Mouse (Mus musculus) heart, embryonic 14.5 days (tissue): ENCODE measurements around the gene Prickle3. TPM values are rescaled to one million over a fixed set of nuclear protein-coding genes. Genes with fewer than 3 reads are reported as not detected.
A peak's percentile ranks its signal among the peaks of the same experiment; 100 is the strongest.

Experiments used
- ATAC-seq: fragments of 200-750 bp; cut with Nextera tagmentation; 2 replicates; pipeline ENCODE4 v1.8.0; 2017; ENCODE audit warnings: low read depth, moderate TSS enrichment; ENCODE audit not compliant: insufficient number of reproducible peaks, insufficient read depth, low FRiP score
- H3K27ac ChIP-seq, 2 experiments: fragments of 200-500 bp in 1 of 2; fragments of 300-500 bp in 1 of 2; sonication (generic) in 1 of 2; replicated peaks in 1 of 2; 2 replicates each; pipeline ENCODE4 v1.5.1; 2012 to 2014; ENCODE audit warnings: low read depth in 2 of 2, low read length in 2 of 2, control low read depth in 1 of 2, mild to moderate bottlenecking in 1 of 2, mixed read lengths in 1 of 2; ENCODE audit not compliant: control insufficient read depth in 1 of 2, insufficient read depth in 1 of 2
- H3K27me3 ChIP-seq: fragments of 300-500 bp; sonication (generic); 2 replicates; pipeline ENCODE4 v1.6.1; 2014; ENCODE audit warnings: mild to moderate bottlenecking, low read length, control low read depth; ENCODE audit not compliant: control insufficient read depth, insufficient read depth
- H3K36me3 ChIP-seq: fragments of 300-500 bp; sonication (generic); 2 replicates; pipeline ENCODE4 v1.6.1; 2014; ENCODE audit warnings: mild to moderate bottlenecking, control low read depth, low read length, mixed read lengths; ENCODE audit not compliant: control insufficient read depth, insufficient read depth
- H3K4me1 ChIP-seq, 2 experiments: fragments of 200-500 bp in 1 of 2; fragments of 300-500 bp in 1 of 2; sonication (generic) in 1 of 2; 2 replicates each; pipeline ENCODE4 v1.6.1; 2012 to 2014; ENCODE audit warnings: low read length in 2 of 2, control low read depth in 1 of 2, mixed read lengths in 1 of 2; ENCODE audit not compliant: control insufficient read depth in 2 of 2, insufficient read depth in 2 of 2
- H3K4me2 ChIP-seq: fragments of 300-500 bp; sonication (generic); 2 replicates; pipeline ENCODE4 v1.6.1; 2014; ENCODE audit warnings: mild to moderate bottlenecking, low read length
- H3K4me3 ChIP-seq, 2 experiments: fragments of 200-500 bp in 1 of 2; fragments of 300-500 bp in 1 of 2; sonication (generic) in 1 of 2; 2 replicates each; pipeline ENCODE4 v1.5.1; 2012 to 2014; ENCODE audit warnings: low read length in 2 of 2, mild to moderate bottlenecking in 2 of 2, control low read depth in 1 of 2, low read depth in 1 of 2, moderate library complexity in 1 of 2; ENCODE audit not compliant: control insufficient read depth in 1 of 2, insufficient read depth in 1 of 2
- H3K9ac ChIP-seq: fragments of 300-500 bp; sonication (generic); 2 replicates; pipeline ENCODE4 v1.6.1; 2014; ENCODE audit warnings: mild to moderate bottlenecking, low read length
- H3K9me3 ChIP-seq: fragments of 300-500 bp; sonication (generic); 2 replicates; pipeline ENCODE4 v1.6.1; 2016; ENCODE audit warnings: low read length, control low read depth; ENCODE audit not compliant: control insufficient read depth
- WGBS: fragments of 180-500 bp; shearing (Covaris S2); extraction: QIAGEN DNeasy Blood & Tissue Kit; methylation state at CpG from one replicate; pipeline ENCODE4 v1.1.7; 2014; 5-methylcytosine and 5-hydroxymethylcytosine counted together
- polyA plus RNA-seq: library from polyadenylated mRNA; unstranded; fragments of >200 nt; fragmentation: Nextera tagmentation; extraction: Ambion mirVana; gene quantifications from 2 replicates; pipeline ENCODE4 v1.2.1, GENCODE M21; 2014

Gene Prickle3
- polyA plus RNA-seq, 1 experiment from 2014 or later, result 6.2 TPM

DNA sequence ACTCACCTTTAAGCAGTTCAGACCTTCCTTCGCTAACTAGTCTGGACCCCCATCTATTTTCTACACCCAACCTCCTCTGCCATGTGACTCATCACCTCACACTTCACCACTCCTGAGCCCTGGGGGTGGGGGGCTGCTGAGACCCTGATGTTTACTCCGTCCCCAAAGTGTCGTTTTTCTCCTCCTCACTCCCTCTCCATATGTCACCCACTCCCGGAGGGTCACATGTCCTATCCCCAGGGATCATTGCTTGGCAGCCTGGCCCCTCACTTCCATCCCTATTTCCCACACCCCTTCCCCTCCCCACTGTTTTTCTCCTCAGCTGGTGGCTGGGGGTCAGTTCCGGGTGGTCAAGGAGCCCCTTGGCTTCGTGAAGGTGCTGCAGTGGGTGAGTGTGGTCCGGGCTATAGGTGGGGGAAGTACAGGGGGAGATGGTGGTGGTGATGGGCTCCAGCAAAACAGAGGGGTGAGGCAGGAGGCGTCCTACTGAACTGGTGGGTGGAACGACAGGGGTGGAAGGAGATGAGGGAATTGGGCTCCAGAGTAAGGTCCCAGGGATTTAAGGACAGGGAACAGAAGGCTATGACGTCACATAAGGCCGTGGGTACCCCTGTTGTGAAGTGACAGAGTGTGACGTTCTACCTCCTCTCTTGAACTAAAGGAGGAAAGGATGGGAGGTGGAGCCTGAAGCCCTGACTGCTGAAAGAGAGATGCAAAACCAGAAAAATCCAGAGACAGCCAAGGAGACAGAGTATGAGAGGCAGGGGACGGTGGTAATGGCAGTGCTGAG lies 17.3 kb upstream of the Prickle3 start:
- H3K4me3 ChIP-seq, result no peak overlapping the region
- no peak overlapping the region for H3K27ac ChIP-seq
- no peak overlapping the region for H3K9ac ChIP-seq
- H3K4me2 ChIP-seq, result no peak overlapping the region
- no peaks in the 10 kb centered on the region for H3K36me3 ChIP-seq
- H3K27me3 ChIP-seq, result no peaks in the 10 kb centered on the region; the same call in 1 of the 2 replicates
- no peaks in the 10 kb centered on the region for H3K4me1 ChIP-seq
- WGBS, result 33% methylated on average over 13 of the region's 13 CpGs
- no peak for ATAC-seq
- H3K9me3 ChIP-seq, result no peaks in the 10 kb centered on the region

DNA sequence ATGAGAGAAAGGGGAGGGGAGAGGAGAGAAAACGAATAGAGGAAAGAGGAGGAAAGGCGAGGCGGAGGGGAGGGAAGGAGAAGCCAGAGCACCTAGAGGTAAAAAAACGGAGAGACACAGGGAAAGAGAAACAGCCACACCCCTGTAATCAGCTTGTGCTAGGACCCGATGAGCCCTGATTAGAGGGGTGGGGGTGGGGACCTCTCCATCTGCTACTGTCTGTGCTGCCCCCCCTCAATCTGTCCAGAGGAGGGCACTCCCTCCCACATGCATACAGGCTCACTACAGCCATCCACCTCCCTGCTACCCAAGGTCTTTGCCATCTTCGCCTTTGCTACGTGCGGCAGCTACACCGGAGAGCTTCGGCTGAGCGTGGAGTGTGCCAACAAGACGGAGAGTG lies 16.3 kb upstream of the Prickle3 start:
- Histone ChIP-seq H3K4me1 (no peaks in the 10 kb centered on the region), H3K9me3 (no peaks in the 10 kb centered on the region), H3K27ac (no peak overlapping the region), H3K36me3 (no peaks in the 10 kb centered on the region), H3K9ac (no peak overlapping the region), H3K4me3 (no peak overlapping the region), H3K27me3 (no peaks in the 10 kb centered on the region; the same call in 1 of the 2 replicates), H3K4me2 (no peak overlapping the region)
- 38% methylated on average over 11 of the region's 12 CpGs for WGBS
- no peak for ATAC-seq

DNA sequence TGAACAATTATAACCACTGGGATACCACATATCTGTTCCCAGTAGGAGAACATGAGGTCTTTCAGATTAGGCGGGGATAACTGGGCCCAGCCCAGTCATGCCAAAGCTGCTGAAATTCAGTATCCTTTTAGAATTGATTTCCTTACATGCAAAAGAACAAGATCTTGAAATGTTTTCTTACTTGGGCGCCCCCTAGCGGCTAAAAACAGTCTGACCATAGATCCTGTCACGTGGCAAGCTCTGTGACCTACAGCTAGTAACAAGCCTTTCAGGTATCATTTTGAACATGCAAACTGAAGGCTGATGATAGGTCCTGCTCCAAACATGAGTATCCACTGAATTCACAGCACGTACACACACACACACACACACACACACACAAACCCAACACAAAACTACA lies 11.7 kb upstream of the Prickle3 start:
- Histone ChIP-seq H3K4me1 (no peaks in the 10 kb centered on the region; a peak in 1 of 4 replicates), H3K9me3 (no peaks in the 10 kb centered on the region)
- WGBS, result 13% methylated on average over 5 of the region's 5 CpGs

DNA sequence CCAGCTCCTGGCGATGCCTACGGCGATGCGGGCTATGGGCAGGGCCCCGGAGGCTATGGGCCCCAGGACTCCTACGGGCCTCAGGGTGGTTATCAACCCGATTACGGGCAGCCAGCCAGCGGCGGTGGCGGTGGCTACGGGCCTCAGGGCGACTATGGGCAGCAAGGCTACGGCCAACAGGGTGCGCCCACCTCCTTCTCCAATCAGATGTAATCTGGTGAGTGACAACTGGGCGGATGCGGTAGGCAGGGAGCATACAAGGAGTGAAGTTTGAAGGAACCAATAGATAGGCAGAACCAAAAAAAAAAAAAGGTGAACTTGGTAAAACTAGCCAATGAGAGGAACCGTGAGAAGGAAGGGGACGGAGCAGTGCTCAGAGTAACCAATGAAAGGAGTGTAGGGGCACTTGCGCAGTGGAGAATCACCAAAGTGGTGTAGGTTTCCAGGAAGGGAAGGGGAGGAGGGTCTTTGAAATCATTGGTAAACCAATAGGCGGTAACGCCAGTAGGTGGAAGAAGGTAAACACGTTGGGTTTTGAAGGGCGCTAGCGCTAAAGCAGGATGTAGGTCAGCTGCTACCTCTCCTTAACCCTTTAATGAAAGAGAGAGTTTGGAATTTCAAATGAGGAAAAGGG lies 8.3 kb upstream of the Prickle3 start:
- 17% methylated on average over 25 of the region's 25 CpGs for WGBS
- Histone ChIP-seq H3K9ac (peak overlapping the region; percentile 72), H3K27ac (peak overlapping the region; percentile 55 to 71), H3K4me2 (peak overlapping the region; percentile 66), H3K36me3 (no peaks in the 10 kb centered on the region), H3K27me3 (no peaks in the 10 kb centered on the region), H3K9me3 (no peaks in the 10 kb centered on the region), H3K4me3 (peak overlapping the region; percentile 51 to 59), H3K4me1 (no peaks in the 10 kb centered on the region; a peak in 1 of 4 replicates)
- peak; percentile 93 for ATAC-seq

More for the DNA sequence above, 11.7 kb upstream of the Prickle3 start:
- Histone ChIP-seq H3K4me3 (no peak overlapping the region), H3K27ac (no peak overlapping the region), H3K27me3 (no peaks in the 10 kb centered on the region), H3K36me3 (no peaks in the 10 kb centered on the region), H3K9ac (no peak overlapping the region), H3K4me2 (no peak overlapping the region)
- ATAC-seq, result no peak

DNA sequence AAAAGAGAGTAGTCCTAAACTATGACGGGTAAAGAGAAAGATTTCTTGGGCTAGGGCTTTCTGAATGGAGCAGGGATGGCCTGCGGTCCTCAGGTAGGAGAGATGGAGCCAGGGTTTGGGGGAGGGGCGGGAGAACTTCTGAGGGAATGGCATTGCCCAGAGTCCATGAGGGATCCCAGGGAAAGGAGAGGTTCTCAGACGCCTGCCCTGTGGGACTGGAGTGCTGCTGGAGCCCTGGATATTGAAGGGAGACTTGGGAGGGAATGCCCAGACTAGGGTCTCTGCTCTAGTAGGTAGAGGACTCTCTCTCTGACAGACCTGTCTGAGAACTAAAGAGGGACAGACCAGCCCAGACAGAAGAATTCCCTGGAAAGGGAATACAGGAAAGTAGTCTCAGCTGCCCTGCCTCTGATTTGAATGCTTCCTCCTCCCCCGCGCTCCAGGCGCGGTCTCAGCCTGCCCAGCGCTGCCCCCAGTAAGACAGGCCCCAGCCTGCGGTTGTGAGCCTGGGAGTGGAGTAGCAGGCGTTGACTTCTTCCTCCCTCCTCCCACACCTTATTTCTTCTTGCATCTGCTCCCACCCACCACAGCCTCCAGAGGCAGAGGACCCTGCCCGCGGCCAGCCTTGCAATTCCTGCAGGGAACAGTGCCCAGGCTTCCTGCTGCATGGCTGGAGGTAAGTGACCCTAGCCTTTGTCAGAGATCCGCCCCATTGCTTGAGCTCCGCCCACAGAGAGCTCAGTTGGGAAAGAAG lies 1.1 kb downstream of the Prickle3 start:
- 20% methylated on average over 13 of the region's 15 CpGs for WGBS
- H3K4me2 ChIP-seq, result peak overlapping the region; percentile 73
- H3K27ac ChIP-seq, result peak overlapping the region; percentile 70 to 82
- no peaks in the 10 kb centered on the region for H3K9me3 ChIP-seq
- peak; percentile 44 for ATAC-seq
- peak overlapping the region; percentile 78 for H3K9ac ChIP-seq
- peaks cover 6 to 8% of the 10 kb centered on the region in 2 experiments; a peak in 2 of 4 replicates for H3K4me1 ChIP-seq
- 0 out of 2 replicates have a peak, but pooled peaks cover 3% of the 10 kb centered on the region for H3K36me3 ChIP-seq
- H3K27me3 ChIP-seq, result no peaks in the 10 kb centered on the region
- peak overlapping the region; percentile 30 to 54 for H3K4me3 ChIP-seq

DNA sequence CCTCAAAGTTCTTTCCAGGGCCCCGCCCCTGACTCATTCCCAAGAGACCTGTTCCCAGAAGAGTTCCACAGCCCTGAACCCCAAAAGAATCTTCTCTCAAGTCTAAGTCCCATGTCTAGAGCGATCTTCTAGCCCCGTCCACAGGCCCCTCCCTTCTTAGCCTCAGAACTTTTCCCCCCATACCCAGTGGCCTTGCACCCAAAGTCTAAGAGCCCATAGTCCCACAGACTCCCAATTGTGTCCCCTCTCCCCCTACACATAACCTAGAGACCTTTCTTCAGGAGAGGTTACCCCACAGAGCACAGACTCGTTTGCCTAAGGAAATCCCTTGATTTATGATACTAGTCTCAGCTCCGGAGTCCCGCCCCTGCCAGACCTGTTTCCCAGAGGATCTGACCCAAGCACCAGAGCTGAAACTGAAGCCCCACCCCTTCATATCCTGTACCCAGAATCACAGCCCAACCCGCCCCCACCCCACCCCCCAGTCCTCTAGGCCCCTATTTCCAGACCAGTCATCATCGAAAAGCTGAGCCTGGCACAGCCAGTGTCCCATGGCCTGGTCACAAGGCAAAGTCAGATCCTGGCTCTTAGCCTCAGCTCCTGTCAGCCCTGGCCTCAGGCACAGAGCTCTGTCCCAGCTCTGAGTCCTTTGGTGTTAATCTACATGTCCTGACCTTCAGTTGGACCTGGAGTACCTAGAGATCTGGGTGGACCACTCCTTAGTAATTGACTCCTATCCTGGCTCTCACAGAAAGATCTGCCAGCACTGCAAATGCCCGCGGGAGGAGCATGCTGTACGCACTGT lies 1.9 kb downstream of the Prickle3 start:
- no peak for ATAC-seq
- Histone ChIP-seq H3K9ac (0 out of 2 replicates have a peak overlapping the region, but pooled peaks have one; percentile 78), H3K36me3 (0 out of 2 replicates have a peak, but pooled peaks cover 7% of the 10 kb centered on the region), H3K4me3 (peak overlapping the region in 1 of 2 experiments; percentile 54; a peak in 1 of 4 replicates), H3K27me3 (no peaks in the 10 kb centered on the region), H3K4me1 (peaks cover 6 to 8% of the 10 kb centered on the region in 2 experiments; a peak in 2 of 4 replicates), H3K27ac (peak overlapping the region; percentile 14 to 82; a peak in 1 of 4 replicates), H3K4me2 (peak overlapping the region; percentile 73), H3K9me3 (no peaks in the 10 kb centered on the region)
- WGBS, result 55% methylated on average over 11 of the region's 11 CpGs
